Mouse (Mus musculus) stomach, embryonic 14.5 days (tissue): ENCODE data around the gene Twf1. TPM values are rescaled to one million over a fixed set of nuclear protein-coding genes. Genes with fewer than 3 reads are reported as not detected.

Experiments used
- ATAC-seq: fragments of 200-750 bp; cut with Nextera tagmentation; 2 replicates; pipeline ENCODE4 v1.8.0; 2017; ENCODE audit warnings: low read depth, moderate TSS enrichment; ENCODE audit not compliant: insufficient number of reproducible peaks, insufficient read depth, low FRiP score
- H3K27ac ChIP-seq: fragments of 300-500 bp; sonication (generic); 2 replicates; pipeline ENCODE4 v1.5.1; 2014; ENCODE audit warnings: mild to moderate bottlenecking, low read length, moderate library complexity, mixed read lengths
- H3K27me3 ChIP-seq: fragments of 300-500 bp; sonication (generic); 2 replicates; pipeline ENCODE4 v1.6.1; 2014; ENCODE audit warnings: low read length, control low read depth, mixed read lengths; ENCODE audit not compliant: control insufficient read depth, insufficient read depth
- H3K36me3 ChIP-seq: fragments of 300-500 bp; sonication (generic); 2 replicates; pipeline ENCODE4 v1.6.1; 2014; ENCODE audit warnings: mild to moderate bottlenecking, control low read depth, low read length, moderate library complexity, mixed read lengths; ENCODE audit not compliant: control insufficient read depth, insufficient read depth
- H3K4me1 ChIP-seq: fragments of 300-500 bp; sonication (generic); 2 replicates; pipeline ENCODE4 v1.6.1; 2014; ENCODE audit warnings: low read length, control low read depth, mixed read lengths; ENCODE audit not compliant: control insufficient read depth, insufficient read depth
- H3K4me2 ChIP-seq: fragments of 300-500 bp; sonication (generic); replicated peaks from 2 replicates; pipeline ENCODE4 v1.6.1; 2014; ENCODE audit warnings: low read depth, low read length, control low read depth
- H3K4me3 ChIP-seq: fragments of 300-500 bp; sonication (generic); 2 replicates; pipeline ENCODE4 v1.5.1; 2014; ENCODE audit warnings: low read depth, low read length, control low read depth
- H3K9ac ChIP-seq: fragments of 300-500 bp; sonication (generic); replicated peaks from 2 replicates; pipeline ENCODE4 v1.6.1; 2014; ENCODE audit warnings: low read depth, mild to moderate bottlenecking, control low read depth, low read length, moderate library complexity, mixed read lengths
- H3K9me3 ChIP-seq: fragments of 300-500 bp; sonication (generic); 2 replicates; pipeline ENCODE4 v1.6.1; 2016; ENCODE audit warnings: low read depth, low read length, control low read depth; ENCODE audit not compliant: control insufficient read depth
- WGBS: fragments of 180-500 bp; shearing (Covaris S2); extraction: QIAGEN DNeasy Blood & Tissue Kit; methylation state at CpG from one replicate; pipeline ENCODE4 v1.1.7; 2014; 5-methylcytosine and 5-hydroxymethylcytosine counted together
- polyA plus RNA-seq: library from polyadenylated mRNA; unstranded; fragments of >200 nt; fragmentation: Nextera tagmentation; extraction: Ambion mirVana; gene quantifications from 2 replicates; pipeline ENCODE4 v1.2.1, GENCODE M21; 2014

Gene Twf1
- polyA plus RNA-seq, 1 experiment from 2014 or later, result 95.5 TPM

GRCm38 (mm10) chr15:94616036-94616435 is 26.3 kb upstream of the Twf1 start:
- H3K4me2 ChIP-seq, result no peak overlapping the region
- no peak overlapping the region for H3K9ac ChIP-seq
- 91% methylated on average over 11 of the region's 11 CpGs for WGBS
- H3K9me3 ChIP-seq, result no peaks in the 10 kb centered on the region
- ATAC-seq, result no peak
- no peaks in the 10 kb centered on the region for H3K27me3 ChIP-seq
- no peaks in the 10 kb centered on the region for H3K4me1 ChIP-seq
- no peak overlapping the region for H3K4me3 ChIP-seq
- H3K27ac ChIP-seq, result no peak overlapping the region
- H3K36me3 ChIP-seq, result no peaks in the 10 kb centered on the region

GRCm38 (mm10) chr15:94607768-94608167 is 18.1 kb upstream of the Twf1 start:
- no peaks in the 10 kb centered on the region for H3K36me3 ChIP-seq
- no peak overlapping the region for H3K4me3 ChIP-seq
- H3K27me3 ChIP-seq, result no peaks in the 10 kb centered on the region
- H3K9me3 ChIP-seq, result no peaks in the 10 kb centered on the region
- 89% methylated on average over 8 of the region's 8 CpGs for WGBS
- H3K4me1 ChIP-seq, result no peaks in the 10 kb centered on the region
- H3K4me2 ChIP-seq, result no peak overlapping the region
- no peak for ATAC-seq
- H3K27ac ChIP-seq, result no peak overlapping the region
- no peak overlapping the region for H3K9ac ChIP-seq

DNA sequence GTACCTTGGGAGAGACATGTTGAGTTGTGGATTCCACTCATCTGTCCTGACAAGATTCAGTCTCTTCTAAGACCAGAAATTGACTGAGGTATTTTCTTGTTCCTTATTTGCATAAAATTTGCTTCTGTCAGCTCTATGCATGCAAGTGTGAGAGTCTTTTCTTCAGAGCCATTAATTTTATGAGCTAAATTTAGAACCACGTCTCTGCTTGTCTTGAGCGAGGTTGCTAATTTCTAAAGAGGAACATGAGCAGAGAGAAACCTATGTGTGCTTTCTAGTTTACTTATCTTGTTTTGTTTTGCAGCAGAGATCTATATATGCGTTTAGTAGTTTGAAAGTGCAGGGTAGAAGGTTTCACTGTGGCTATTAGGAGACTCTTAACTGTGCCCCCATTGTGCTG is 12.8 kb upstream of the Twf1 start:
- no peak overlapping the region for H3K4me3 ChIP-seq
- 61% methylated on average over 3 of the region's 3 CpGs for WGBS

GRCm38 (mm10) chr15:94601339-94601738 is 11.7 kb upstream of the Twf1 start:
- 22% methylated on average over 3 of the region's 3 CpGs for WGBS
- no peak overlapping the region for H3K27ac ChIP-seq
- H3K4me2 ChIP-seq, result no peak overlapping the region
- ATAC-seq, result no peak
- no peaks in the 10 kb centered on the region for H3K4me1 ChIP-seq
- no peaks in the 10 kb centered on the region for H3K9me3 ChIP-seq
- H3K27me3 ChIP-seq, result no peaks in the 10 kb centered on the region
- H3K36me3 ChIP-seq, result no peaks in the 10 kb centered on the region
- H3K9ac ChIP-seq, result no peak overlapping the region
- H3K4me3 ChIP-seq, result no peak overlapping the region

More for the DNA sequence above, 12.8 kb upstream of the Twf1 start:
- no peaks in the 10 kb centered on the region for H3K27me3 ChIP-seq
- H3K9me3 ChIP-seq, result no peaks in the 10 kb centered on the region
- no peak for ATAC-seq
- H3K4me1 ChIP-seq, result no peaks in the 10 kb centered on the region
- no peaks in the 10 kb centered on the region for H3K36me3 ChIP-seq
- H3K4me2 ChIP-seq, result no peak overlapping the region
- H3K27ac ChIP-seq, result no peak overlapping the region
- no peak overlapping the region for H3K9ac ChIP-seq

DNA sequence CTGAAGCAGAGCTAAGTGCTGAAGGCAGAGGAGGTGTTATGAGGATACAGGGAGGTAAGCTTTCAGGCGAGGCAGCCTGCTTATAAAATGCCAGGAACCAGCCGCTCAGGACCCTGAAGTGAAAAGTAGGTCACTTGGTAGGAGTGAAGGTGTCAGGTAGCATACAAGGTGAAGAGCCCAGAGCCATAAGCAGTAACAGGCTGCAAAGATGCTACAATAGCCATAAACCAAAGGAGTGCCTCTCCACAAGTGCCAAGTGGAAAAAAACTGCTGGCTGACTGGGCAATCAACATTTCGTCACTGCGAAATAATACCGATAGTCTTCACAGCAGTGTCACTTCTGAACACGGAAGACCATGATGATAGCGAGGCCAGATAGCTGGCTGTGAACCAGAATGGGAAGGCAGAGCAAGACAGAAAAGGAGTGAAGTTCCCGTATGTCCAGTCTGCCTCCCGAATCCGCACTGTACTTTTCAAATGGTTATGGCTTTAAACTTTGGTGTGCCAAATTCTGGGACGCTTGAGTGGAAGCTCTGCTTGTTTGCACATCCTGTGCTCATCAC is 10.5 kb upstream of the Twf1 start:
- H3K27me3 ChIP-seq, result no peaks in the 10 kb centered on the region
- H3K4me1 ChIP-seq, result no peaks in the 10 kb centered on the region
- no peak overlapping the region for H3K4me3 ChIP-seq
- H3K27ac ChIP-seq, result no peak overlapping the region
- WGBS, result 84% methylated on average over 11 of the region's 11 CpGs
- no peak for ATAC-seq
- H3K36me3 ChIP-seq, result no peaks in the 10 kb centered on the region
- no peak overlapping the region for H3K9ac ChIP-seq
- no peaks in the 10 kb centered on the region for H3K9me3 ChIP-seq
- no peak overlapping the region for H3K4me2 ChIP-seq

DNA sequence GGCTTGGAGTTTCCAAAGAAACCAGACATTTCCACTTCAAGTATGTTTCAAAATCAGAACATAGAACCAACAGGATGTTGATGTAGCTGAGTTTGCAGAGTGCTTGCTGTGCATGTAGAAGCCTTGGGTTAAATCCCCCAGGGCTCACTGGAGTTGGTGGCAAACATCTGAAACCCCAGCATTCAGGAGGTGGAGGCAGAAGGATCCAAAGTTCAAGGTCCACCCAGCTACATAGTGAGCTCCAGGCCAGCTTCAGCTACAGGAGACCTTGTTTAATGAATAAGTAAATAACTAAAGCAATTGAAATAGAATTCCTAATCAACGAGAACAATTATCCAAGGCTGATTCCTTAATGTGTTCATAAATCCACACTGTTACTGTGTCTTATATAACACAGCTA is 3.9 kb upstream of the Twf1 start:
- WGBS, result 79% methylated on average over 1 of the region's 1 CpGs
- H3K9ac ChIP-seq, result no peak overlapping the region
- H3K9me3 ChIP-seq, result no peaks in the 10 kb centered on the region
- no peaks in the 10 kb centered on the region for H3K36me3 ChIP-seq
- H3K27ac ChIP-seq, result no peak overlapping the region
- no peaks in the 10 kb centered on the region for H3K4me1 ChIP-seq
- no peak overlapping the region for H3K4me3 ChIP-seq
- no peak overlapping the region for H3K4me2 ChIP-seq
- no peak for ATAC-seq
- no peaks in the 10 kb centered on the region for H3K27me3 ChIP-seq

DNA sequence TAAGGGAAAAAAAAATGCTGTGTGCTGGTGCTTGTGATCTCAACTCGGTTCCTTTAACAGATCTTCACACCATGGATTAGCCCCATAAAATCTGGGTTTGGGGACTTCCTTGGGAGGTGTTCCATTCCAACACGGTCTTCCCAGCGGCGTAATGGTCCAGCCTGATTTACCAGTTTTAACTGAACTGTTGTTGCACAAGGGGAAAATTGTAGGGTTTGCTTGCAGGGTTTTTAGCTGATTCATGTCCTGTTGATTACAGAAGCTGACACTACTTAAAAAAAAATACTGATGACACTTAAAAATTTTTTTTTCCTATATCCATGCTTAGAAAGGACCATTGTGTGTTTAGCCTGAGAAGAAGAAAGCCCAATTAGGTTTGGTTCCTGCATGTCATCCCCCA is 1.7 kb upstream of the Twf1 start:
- Histone ChIP-seq H3K27me3 (no peaks in the 10 kb centered on the region), H3K4me3 (no peak overlapping the region), H3K9me3 (no peaks in the 10 kb centered on the region), H3K36me3 (peaks cover under 1% of the 10 kb centered on the region; the same call in 1 of the 2 replicates), H3K9ac (no peak overlapping the region), H3K4me2 (no peak overlapping the region), H3K27ac (no peak overlapping the region), H3K4me1 (peaks cover 6% of the 10 kb centered on the region; the same call in 1 of the 2 replicates)
- ATAC-seq, result no peak
- WGBS, result 77% methylated on average over 4 of the region's 4 CpGs

GRCm38 (mm10) chr15:94590083-94590482 is 394 bp upstream of the Twf1 start:
- 0 out of 2 replicates have a peak, but pooled peaks have one; percentile 3 for ATAC-seq
- WGBS, result 14% methylated on average over 8 of the region's 8 CpGs
- no peaks in the 10 kb centered on the region for H3K27me3 ChIP-seq

More at GRCm38 (mm10) chr15:94590083-94590482, 394 bp upstream of the Twf1 start:
- Histone ChIP-seq H3K9me3 (no peaks in the 10 kb centered on the region), H3K4me3 (peak overlapping the region; percentile 88), H3K9ac (no peak overlapping the region), H3K4me1 (peaks cover 6% of the 10 kb centered on the region; the same call in 1 of the 2 replicates), H3K36me3 (peaks cover 13% of the 10 kb centered on the region; the same call in 1 of the 2 replicates), H3K27ac (no peak overlapping the region), H3K4me2 (peak overlapping the region; percentile 29)
